Mouse (Mus musculus) MEL (cell line): ENCODE measurements at regions not wholly inside any gene's neighbourhood (a gene's known extent, or its start where the extent isn't known, plus 50 kb on each side); places are given as distances from the start of the nearest gene placed in this dataset.

Source experiments
- DNase-seq: peaks from one replicate; pipeline ENCODE4 v3.0.0; 2011; ENCODE audit warnings: low read depth, low spot score
- H3K27ac ChIP-seq: 2 replicates; pipeline ENCODE4 v1.5.1; 2012; ENCODE audit warnings: low read depth, mild to moderate bottlenecking, control low read depth, low read length, moderate library complexity; ENCODE audit not compliant: control insufficient read depth
- H3K27me3 ChIP-seq, 2 experiments: fragments of 150-350 bp in 1 of 2; sonication (generic) in 1 of 2; 2 replicates each; pipeline ENCODE4 v1.6.1; 2012; ENCODE audit warnings: low read length in 2 of 2, mild to moderate bottlenecking in 2 of 2, improper control_type of control experiment in 1 of 2, moderate library complexity in 1 of 2; ENCODE audit not compliant: insufficient read depth in 2 of 2, control insufficient read depth in 1 of 2
- H3K36me3 ChIP-seq, 2 experiments: 2 replicates each; pipeline ENCODE4 v1.6.1; 2012 to 2014; ENCODE audit warnings: low read length in 2 of 2, improper control_type of control experiment in 1 of 2, inconsistent platforms in 1 of 2, mild to moderate bottlenecking in 1 of 2; ENCODE audit not compliant: insufficient read depth in 2 of 2, control insufficient read depth in 1 of 2
- H3K4me1 ChIP-seq, 2 experiments: fragments of 150-350 bp in 1 of 2; sonication (generic) in 1 of 2; 2 replicates each; pipeline ENCODE4 v1.6.1; 2012; ENCODE audit warnings: low read length in 2 of 2, improper control_type of control experiment in 1 of 2, mild to moderate bottlenecking in 1 of 2; ENCODE audit not compliant: insufficient read depth in 2 of 2, control insufficient read depth in 1 of 2
- H3K4me3 ChIP-seq, 2 experiments: fragments of 150-350 bp in 1 of 2; sonication (generic) in 1 of 2; 2 replicates each; pipeline ENCODE4 v1.5.1; 2012; ENCODE audit warnings: low read depth in 2 of 2, low read length in 2 of 2, mild to moderate bottlenecking in 2 of 2, moderate library complexity in 2 of 2, control low read depth in 1 of 2, improper control_type of control experiment in 1 of 2; ENCODE audit not compliant: control insufficient read depth in 1 of 2, insufficient read depth in 1 of 2
- H3K79me2 ChIP-seq: 2 replicates; pipeline ENCODE4 v1.6.1; 2012; ENCODE audit warnings: mild to moderate bottlenecking, low read length, moderate library complexity; ENCODE audit not compliant: control insufficient read depth, poor library complexity, insufficient read depth
- H3K9ac ChIP-seq: 2 replicates; pipeline ENCODE4 v1.6.1; 2012; ENCODE audit warnings: low read depth, mild to moderate bottlenecking, control low read depth, low read length, moderate library complexity; ENCODE audit not compliant: control insufficient read depth, poor library complexity, severe bottlenecking
- H3K9me3 ChIP-seq: fragments of 150-350 bp; sonication (generic); replicated peaks from 2 replicates; pipeline ENCODE4 v1.6.1; 2012; ENCODE audit warnings: mild to moderate bottlenecking, low read length, improper control_type of control experiment, moderate library complexity; ENCODE audit not compliant: insufficient read depth
- BHLHE40 ChIP-seq: IDR thresholded peaks from 2 replicates; pipeline ENCODE4 v1.6.1; 2012; ENCODE audit warnings: low read depth, mild to moderate bottlenecking, inconsistent platforms, low read length, improper control_type of control experiment, borderline replicate concordance
- CHD2 ChIP-seq: IDR thresholded peaks from 2 replicates; pipeline ENCODE4 v1.6.1; 2011; ENCODE audit warnings: low read length, improper control_type of control experiment
- E2F4 ChIP-seq: IDR thresholded peaks from 2 replicates; pipeline ENCODE4 v1.6.1; 2011; ENCODE audit warnings: low read depth, low read length, improper control_type of control experiment, borderline replicate concordance
- ELF1 ChIP-seq: IDR thresholded peaks from 2 replicates; pipeline ENCODE4 v1.6.1; 2014; ENCODE audit warnings: low read depth, mild to moderate bottlenecking, inconsistent platforms, low read length, improper control_type of control experiment, moderate library complexity
- ETS1 ChIP-seq: IDR thresholded peaks from 2 replicates; pipeline ENCODE4 v1.6.1; 2012; ENCODE audit warnings: low read depth, mild to moderate bottlenecking, inconsistent platforms, low read length, improper control_type of control experiment, moderate library complexity
- GABPA ChIP-seq: IDR thresholded peaks from 2 replicates; pipeline ENCODE4 v1.6.1; 2012; ENCODE audit warnings: low read depth, mild to moderate bottlenecking, inconsistent platforms, low read length, improper control_type of control experiment, moderate library complexity
- GATA1 ChIP-seq: IDR thresholded peaks from 2 replicates; pipeline ENCODE4 v1.6.1; 2011; ENCODE audit warnings: low read depth, low read length, improper control_type of control experiment
- KAT2A ChIP-seq: conservative IDR thresholded peaks from 2 replicates; pipeline ENCODE4 v1.6.1; 2012; ENCODE audit warnings: low read depth, low read length, improper control_type of control experiment, inconsistent platforms
- MAFK ChIP-seq: IDR thresholded peaks from 2 replicates; pipeline ENCODE4 v1.6.1; 2011; ENCODE audit warnings: low read depth, mild to moderate bottlenecking, low read length, improper control_type of control experiment, borderline replicate concordance
- MXI1 ChIP-seq: IDR thresholded peaks from 2 replicates; pipeline ENCODE4 v1.6.1; 2011; ENCODE audit warnings: mild to moderate bottlenecking, low read depth, low read length, improper control_type of control experiment
- MYB ChIP-seq: IDR thresholded peaks from 2 replicates; pipeline ENCODE4 v1.6.1; 2011; ENCODE audit warnings: mild to moderate bottlenecking, low read depth, low read length, improper control_type of control experiment
- NELFE ChIP-seq: IDR thresholded peaks from 2 replicates; pipeline ENCODE4 v1.6.1; 2011; ENCODE audit warnings: low read depth, low read length, improper control_type of control experiment
- NRF1 ChIP-seq: IDR thresholded peaks from 2 replicates; pipeline ENCODE4 v1.6.1; 2014; ENCODE audit warnings: low read depth, mild to moderate bottlenecking, inconsistent platforms, low read length, improper control_type of control experiment, moderate library complexity; ENCODE audit not compliant: poor library complexity, insufficient read depth, severe bottlenecking
- POLR2A ChIP-seq, 2 experiments: IDR thresholded peaks; 2 replicates each; pipeline ENCODE4 v1.6.1; 2011 to 2012; ENCODE audit warnings: low read length in 2 of 2, mild to moderate bottlenecking in 2 of 2, control low read depth in 1 of 2, improper control_type of control experiment in 1 of 2, low read depth in 1 of 2, moderate library complexity in 1 of 2; ENCODE audit not compliant: control insufficient read depth in 1 of 2, insufficient read depth in 1 of 2, poor library complexity in 1 of 2
- POLR2AphosphoS2 ChIP-seq: IDR thresholded peaks from 2 replicates; pipeline ENCODE4 v1.6.1; 2011; ENCODE audit warnings: low read length, improper control_type of control experiment
- RAD21 ChIP-seq: IDR thresholded peaks from 2 replicates; pipeline ENCODE4 v1.6.1; 2011; ENCODE audit warnings: mild to moderate bottlenecking, low read depth, low read length, improper control_type of control experiment
- RCOR1 ChIP-seq: IDR thresholded peaks from 2 replicates; pipeline ENCODE4 v1.6.1; 2012; ENCODE audit warnings: low read depth, mild to moderate bottlenecking, inconsistent platforms, low read length, improper control_type of control experiment
- TBP ChIP-seq: IDR thresholded peaks from 2 replicates; pipeline ENCODE4 v1.8.0; 2011; ENCODE audit warnings: low read depth, low read length, improper control_type of control experiment
- TCF12 ChIP-seq: IDR thresholded peaks from 2 replicates; pipeline ENCODE4 v1.6.1; 2014; ENCODE audit warnings: low read depth, mild to moderate bottlenecking, inconsistent platforms, low read length, improper control_type of control experiment, moderate library complexity
- UBTF ChIP-seq: IDR thresholded peaks from 2 replicates; pipeline ENCODE4 v1.6.1; 2012; ENCODE audit warnings: low read depth, mild to moderate bottlenecking, inconsistent platforms, low read length, improper control_type of control experiment, moderate library complexity, borderline replicate concordance; ENCODE audit not compliant: insufficient read depth
- USF2 ChIP-seq, 2 experiments: IDR thresholded peaks; 2 replicates each; pipeline ENCODE4 v1.6.1; 2011 to 2012; ENCODE audit warnings: improper control_type of control experiment in 2 of 2, low read length in 2 of 2, borderline replicate concordance in 1 of 2, inconsistent platforms in 1 of 2, low read depth in 1 of 2, mild to moderate bottlenecking in 1 of 2; ENCODE audit not compliant: insufficient read depth in 1 of 2
- ZC3H11A ChIP-seq: IDR thresholded peaks from 2 replicates; pipeline ENCODE4 v1.6.1; 2012; ENCODE audit warnings: low read depth, mild to moderate bottlenecking, inconsistent platforms, low read length, improper control_type of control experiment

DNA sequence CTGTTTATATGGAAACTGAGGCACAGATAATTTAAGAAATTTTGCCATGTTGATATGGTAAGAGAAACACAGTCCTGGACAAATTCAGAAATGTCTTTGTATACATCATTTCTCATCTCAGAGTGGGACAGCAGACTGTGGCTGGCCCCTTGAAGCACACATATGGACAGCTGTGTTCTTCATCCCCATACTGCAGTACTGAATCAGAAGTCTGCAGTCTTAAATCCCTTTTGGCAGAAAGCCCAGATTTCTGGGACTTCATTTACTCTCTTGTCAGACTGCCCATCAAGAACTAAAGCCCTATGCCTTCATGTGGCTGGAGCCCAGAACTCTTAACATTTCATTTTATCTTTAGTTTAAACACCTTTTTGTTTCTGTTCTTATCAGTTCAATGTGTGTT lies 403.8 kb upstream of the Rag2 start:
- Histone ChIP-seq H3K9me3 (no peaks in the 10 kb centered on the region), H3K36me3 (no peaks in the 10 kb centered on the region), H3K9ac (no peak overlapping the region), H3K4me3 (no peak overlapping the region)
- DNase-seq: no peak
- TF ChIP-seq TCF12 (no peak), POLR2A (IDR thresholded peaks at IDR 0.05; ENCODE audit: control insufficient read depth in 1 of 2, insufficient read depth in 1 of 2, low read depth in 1 of 2, low read length in 2 of 2, poor library complexity in 1 of 2) (no peak), UBTF (no peak), RAD21 (no peak), TBP (no peak), RCOR1 (no peak), E2F4 (no peak), MAFK (no peak), ETS1 (no peak), BHLHE40 (no peak), NELFE (no peak), CHD2 (no peak), GATA1 (no peak), MYB (no peak)
- TF ChIP-seq, all 39 proteins: peak for 0
- H3K27me3 ChIP-seq: no peaks in the 10 kb centered on the region
- H3K79me2 ChIP-seq: no peaks in the 10 kb centered on the region
- no peaks in the 10 kb centered on the region for H3K4me1 ChIP-seq
- no peak overlapping the region for H3K27ac ChIP-seq

GRCm38 (mm10) chr2:101242983-101243382 lies 381.5 kb upstream of the Rag2 start:
- no peaks in the 10 kb centered on the region for H3K36me3 ChIP-seq
- no peak overlapping the region for H3K9ac ChIP-seq
- no peaks in the 10 kb centered on the region for H3K9me3 ChIP-seq
- no peak overlapping the region for H3K4me3 ChIP-seq
- no peak overlapping the region for H3K27ac ChIP-seq
- no peaks in the 10 kb centered on the region for H3K27me3 ChIP-seq
- DNase-seq: no peak
- H3K4me1 ChIP-seq: no peaks in the 10 kb centered on the region
- TF ChIP-seq ELF1 (no peak), KAT2A (no peak), MXI1 (no peak), NRF1 (no peak), POLR2AphosphoS2 (no peak), ZC3H11A (no peak), USF2 (IDR thresholded peaks at IDR 0.05; ENCODE audit: borderline replicate concordance in 1 of 2, insufficient read depth in 1 of 2, low read depth in 1 of 2, low read length in 2 of 2) (no peak), NELFE (no peak), GABPA (no peak)
- no peaks in the 10 kb centered on the region for H3K79me2 ChIP-seq
